Mouse (Mus musculus) layer of hippocampus, adult 8-10 months (tissue): ENCODE data around the gene Cebpe. TPM values are rescaled to one million over a fixed set of nuclear protein-coding genes. Genes with fewer than 3 reads are reported as not detected.

Experiments
- DNase-seq, 2 experiments: peaks; one replicate each; pipeline ENCODE4 v3.0.0; 2022; ENCODE audit warnings: low spot score in 2 of 2
- total RNA-seq, 4 experiments: library from RNA; stranded (reverse); gene quantifications; 2 replicates each; pipeline ENCODE4 v1.2.4; 2022

The Cebpe gene
- total RNA-seq, result not detected

DNA sequence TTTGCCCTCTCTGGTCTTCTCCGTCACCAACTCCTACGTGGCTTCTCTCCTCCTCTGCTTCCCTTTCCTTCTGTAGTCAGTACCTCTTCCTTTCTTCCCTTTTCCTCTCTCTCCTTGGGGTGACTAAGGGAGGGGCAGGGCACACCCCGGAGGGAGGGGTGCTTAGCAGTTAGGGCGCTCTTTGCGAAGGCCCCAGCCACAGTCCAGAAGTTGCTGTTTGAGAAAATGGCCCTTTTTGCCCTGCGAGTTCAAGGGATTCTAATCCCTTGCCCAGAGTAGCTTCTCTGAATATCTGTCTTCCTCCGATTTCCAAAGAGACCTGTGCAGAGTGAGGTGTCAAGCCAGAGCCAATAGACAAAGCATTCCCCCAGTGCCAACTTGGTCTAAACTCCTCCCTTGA lies at the start of gene Cebpe:
Gene Cebpe, minus strand, starts transcription at position 101 of the 400 bp plus-strand sequence.
- DNase-seq, result no peak

GRCm38 (mm10) chr14:54756382-54756781 lies 44.4 kb upstream of the Cebpe start:
- no peak for DNase-seq

- DNase-seq, result no peak
Observed at GRCm38 (mm10) chr14:54754602-54755018, 42.6 kb upstream of the Cebpe start.

DNA sequence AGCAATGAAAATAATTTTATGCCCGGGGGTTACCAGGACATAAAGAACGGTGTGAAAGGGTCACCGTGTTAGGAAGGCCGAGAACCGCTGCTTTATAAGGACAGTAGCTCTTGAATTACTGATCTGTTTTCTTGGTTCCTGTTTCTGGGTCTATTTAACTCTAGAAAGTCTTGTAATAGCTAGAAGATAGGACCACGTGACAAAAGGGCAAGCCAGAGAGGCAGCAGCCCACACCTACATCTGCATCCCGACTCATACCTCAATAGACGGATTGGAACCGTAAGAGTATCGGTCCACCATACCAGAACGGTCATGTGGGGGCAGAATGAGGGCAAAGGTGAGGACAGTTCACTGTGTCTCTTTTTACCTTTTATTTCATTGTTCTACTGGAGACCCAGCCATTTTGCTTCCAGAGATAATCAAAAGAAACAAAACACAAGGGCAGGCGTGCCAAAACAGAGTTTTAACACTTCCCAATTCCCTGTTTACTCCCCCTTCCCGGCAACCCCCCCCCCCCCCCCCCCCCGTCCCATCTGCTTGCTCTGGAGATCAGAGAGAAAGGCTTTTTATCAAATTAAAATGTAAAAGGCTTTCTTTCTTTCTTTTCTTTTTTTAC lies 42.1 kb upstream of the Cebpe start:
- no peak for DNase-seq

DNA sequence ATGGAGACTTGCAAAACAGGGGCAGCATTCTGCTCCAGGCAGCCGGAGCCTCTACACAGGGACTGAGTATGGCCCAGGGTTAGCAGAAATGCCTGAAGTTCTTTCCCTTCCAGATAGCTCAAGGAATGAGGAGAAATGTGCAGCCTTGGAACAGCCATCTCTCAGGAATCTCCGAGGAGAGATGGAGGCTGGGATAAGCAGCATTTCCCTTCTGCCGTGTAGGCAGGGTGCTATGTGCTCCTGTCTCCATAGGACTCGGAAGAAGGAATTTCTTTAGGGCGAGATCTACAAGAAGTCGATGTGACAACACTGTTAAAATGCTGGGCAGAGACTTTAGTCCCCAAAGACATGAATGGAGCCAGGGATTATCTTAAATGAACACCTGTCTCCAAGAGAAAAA lies 41.0 kb upstream of the Cebpe start:
- DNase-seq, result no peak

DNA sequence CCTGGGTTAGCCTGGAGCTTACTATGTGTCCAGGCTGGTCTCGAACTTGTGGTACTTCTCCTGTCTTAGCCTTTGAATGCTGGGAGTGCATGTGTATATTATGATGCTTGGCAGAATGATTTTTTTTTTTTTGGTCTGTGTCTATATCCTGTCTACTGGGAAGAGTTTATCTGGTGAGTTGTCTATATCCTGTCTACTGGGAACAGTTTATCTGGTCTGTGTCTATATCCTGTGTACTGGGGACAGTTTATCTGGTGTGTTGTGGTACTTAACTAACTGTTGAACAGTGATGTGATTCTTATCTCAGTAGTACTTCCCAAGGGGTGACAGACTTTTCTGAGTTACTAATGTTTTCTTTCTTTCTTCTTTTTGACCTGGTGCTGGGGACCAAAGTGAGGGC lies 39.8 kb upstream of the Cebpe start:
- DNase-seq, result no peak

DNA sequence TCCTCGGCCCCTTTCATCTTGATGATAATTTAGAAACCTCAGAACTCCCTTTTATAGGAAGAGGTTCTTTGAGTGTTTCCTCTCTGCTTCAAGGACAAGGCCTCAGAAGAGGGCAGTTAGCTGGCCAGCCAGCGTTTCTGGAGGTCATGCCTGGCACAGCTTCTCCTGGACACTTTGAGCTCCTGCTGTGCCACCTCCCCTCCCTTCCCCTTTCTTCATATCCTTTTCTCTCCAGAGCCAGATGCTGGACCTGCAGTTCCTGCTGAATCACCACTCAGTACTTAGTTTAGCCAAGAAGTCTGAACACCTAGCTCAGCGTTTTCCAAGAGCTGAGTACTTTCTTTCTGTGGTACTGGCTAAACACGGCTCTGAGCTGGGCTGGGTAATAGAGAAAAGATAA lies 37.3 kb upstream of the Cebpe start:
- DNase-seq, result no peak

GRCm38 (mm10) chr14:54747942-54748917 lies 36.3 kb upstream of the Cebpe start:
- DNase-seq, result no peak

GRCm38 (mm10) chr14:54746038-54746437 lies 34.1 kb upstream of the Cebpe start:
- no peak for DNase-seq

DNA sequence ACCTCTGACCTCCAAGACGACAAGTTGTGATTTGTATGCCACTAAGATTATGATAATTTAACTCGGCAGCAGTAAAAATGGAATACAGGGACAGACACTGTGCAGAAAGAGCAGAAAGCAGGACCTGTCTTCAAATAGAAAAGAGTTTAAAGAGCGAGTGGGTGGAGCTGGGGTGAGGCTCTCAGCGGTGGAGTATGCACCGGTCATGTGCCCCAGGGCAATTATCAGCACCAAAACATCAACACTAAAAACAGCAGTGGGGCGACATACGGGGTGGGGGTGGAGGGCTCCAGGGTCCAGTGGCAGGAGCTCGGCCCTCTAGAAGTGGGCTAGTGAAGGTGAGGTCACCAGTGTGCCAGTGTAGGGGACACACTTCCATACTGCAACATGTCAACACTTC lies 32.5 kb upstream of the Cebpe start:
- DNase-seq, result no peak

DNA sequence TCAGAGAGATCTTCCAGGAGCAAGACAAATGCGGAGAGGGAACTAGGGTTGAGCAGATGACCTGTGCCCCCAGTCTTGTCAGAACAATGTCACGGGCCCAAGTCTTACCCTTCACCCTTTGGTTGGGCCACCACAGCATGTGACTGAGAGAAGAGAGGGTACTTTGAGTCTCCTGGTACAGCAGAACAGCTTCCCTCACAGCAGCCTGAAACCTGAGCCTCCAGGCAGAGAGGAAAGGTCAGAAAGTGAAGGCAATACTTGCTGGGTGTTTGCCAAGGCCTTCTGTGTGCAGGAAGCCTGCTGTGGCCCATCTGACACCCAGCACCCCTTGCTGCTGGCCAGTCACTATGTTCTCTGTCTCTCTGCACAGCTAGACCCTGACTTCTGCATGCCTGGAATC lies 30.4 kb upstream of the Cebpe start:
- no peak for DNase-seq

GRCm38 (mm10) chr14:54741721-54742120 lies 29.7 kb upstream of the Cebpe start:
- no peak for DNase-seq

DNA sequence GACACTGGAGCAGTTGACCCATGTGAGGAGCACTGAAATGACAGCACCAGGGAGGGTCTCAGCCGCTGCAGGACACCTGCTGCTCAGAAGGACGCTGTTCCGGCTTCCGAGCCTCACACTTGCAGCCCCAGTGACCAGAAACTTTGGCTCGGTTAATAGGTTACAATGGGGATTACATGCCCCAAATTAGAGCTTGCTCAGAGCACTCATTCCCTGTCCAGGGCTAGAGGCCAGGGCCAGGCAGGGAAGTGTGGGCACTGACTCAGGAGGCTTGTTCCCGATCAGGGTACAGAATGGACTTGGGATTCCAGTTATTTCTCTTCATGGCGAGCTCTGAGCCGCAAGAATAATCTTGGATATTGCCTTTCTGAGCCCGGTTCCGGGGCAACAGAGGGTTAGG lies 25.7 kb upstream of the Cebpe start:
- DNase-seq, result no peak

GRCm38 (mm10) chr14:54736555-54737552 lies 24.9 kb upstream of the Cebpe start:
- DNase-seq, result peak; percentile 64 to 70

GRCm38 (mm10) chr14:54735221-54735620 lies 23.2 kb upstream of the Cebpe start:
- DNase-seq, result no peak

- no peak for DNase-seq
Observed at GRCm38 (mm10) chr14:54734004-54734403, 22.0 kb upstream of the Cebpe start.

- no peak for DNase-seq
Observed at GRCm38 (mm10) chr14:54732206-54732605, 20.2 kb upstream of the Cebpe start.

- DNase-seq, result peak in 1 of 2 experiments; percentile 61
Observed at GRCm38 (mm10) chr14:54730305-54730704, 18.3 kb upstream of the Cebpe start.

DNA sequence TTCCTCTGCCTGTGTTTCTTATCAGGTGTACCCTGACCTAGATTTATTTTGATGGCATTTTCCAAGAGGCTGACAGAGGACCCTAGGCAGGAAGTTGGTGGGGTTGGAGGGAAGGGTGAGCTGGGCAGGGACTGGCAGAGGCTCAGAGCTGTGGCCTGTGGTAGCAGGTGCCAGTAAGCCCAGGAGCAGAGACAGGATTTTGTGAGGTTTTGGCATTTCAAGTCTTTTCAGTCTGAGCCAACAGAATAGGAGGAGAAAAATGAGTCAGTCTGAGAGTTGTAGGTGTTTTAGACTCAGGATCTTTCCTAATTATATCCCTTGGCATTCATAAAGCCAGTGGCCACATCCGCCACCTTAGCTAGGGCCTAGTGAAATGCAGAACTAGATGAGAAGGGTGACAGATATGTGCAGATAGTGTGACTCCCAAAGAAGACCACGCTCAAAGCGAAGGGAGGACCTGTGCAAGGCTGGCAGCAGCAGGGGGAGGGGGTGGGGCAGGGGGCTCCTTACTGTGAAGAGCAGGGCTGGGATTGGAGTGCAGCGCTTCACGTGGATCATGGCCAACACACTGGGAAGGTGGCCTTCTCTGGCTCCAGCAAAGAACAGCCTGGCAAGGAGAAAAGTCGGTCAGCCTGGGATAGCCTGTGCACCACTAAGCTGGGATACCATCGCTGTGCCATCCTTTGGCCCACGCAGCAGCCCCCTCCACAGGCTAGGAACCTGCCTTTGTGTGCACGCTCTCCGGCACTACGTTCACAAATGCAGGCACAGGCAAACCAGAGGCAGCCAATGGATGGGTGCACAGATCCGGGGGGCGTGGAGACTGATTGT lies 17.1 kb upstream of the Cebpe start:
- DNase-seq, result no peak

GRCm38 (mm10) chr14:54727565-54727964 lies 15.6 kb upstream of the Cebpe start:
- no peak for DNase-seq

- DNase-seq, result no peak
Observed at GRCm38 (mm10) chr14:54724049-54724448, 12.1 kb upstream of the Cebpe start.
